Mouse (Mus musculus): Measurements from ENCODE around the gene Mtfr1l. TPM values are rescaled to one million over a fixed set of nuclear protein-coding genes. Genes with fewer than 3 reads are reported as not detected.

Gene Mtfr1l
- polyA plus RNA-seq, 1 experiment from 2014 or later = 137 TPM

- Histone ChIP-seq H3K36me3 (ENCODE audit: insufficient read depth, low read length) (no peaks in the 10 kb centered on the region), H3K27ac (no peak overlapping the region), H3K4me3 (replicated peaks; ENCODE audit: low read depth, low read length) (no peak overlapping the region), H3K4me2 (ENCODE audit: low read length) (no peak overlapping the region), H3K4me1 (replicated peaks; ENCODE audit: insufficient read depth, low read length) (peaks cover 12% of the 10 kb centered on the region; the same call in 1 of the 2 replicates), H3K9me3 (replicated peaks; ENCODE audit: low read length) (no peaks in the 10 kb centered on the region), H3K27me3 (ENCODE audit: insufficient read depth, low read length) (no peaks in the 10 kb centered on the region), H3K9ac (ENCODE audit: low read depth, low read length) (no peak overlapping the region)
- DNase-seq (ENCODE audit: low spot score) = no peak
- no peak for ATAC-seq (replicated peaks; ENCODE audit: low FRiP score, low read depth)
- no peak for TF ChIP-seq CTCF (IDR thresholded peaks at IDR 0.05; ENCODE audit: low read depth)
- WGBS = 65% methylated on average over 5 of the region's 5 CpGs
Observed at GRCm38 (mm10) chr4:134578407-134578806, 43.2 kb upstream of the Mtfr1l start.

GRCm38 (mm10) chr4:134577281-134577680 lies 42.1 kb upstream of the Mtfr1l start:
- no peak for DNase-seq (ENCODE audit: low spot score)
- no peak overlapping the region for H3K27ac ChIP-seq
- WGBS = 82% methylated on average over 2 of the region's 2 CpGs
- H3K9ac ChIP-seq (ENCODE audit: low read depth, low read length) = no peak overlapping the region
- TF ChIP-seq CTCF (IDR thresholded peaks at IDR 0.05; ENCODE audit: low read depth) = no peak
- ATAC-seq (replicated peaks; ENCODE audit: low FRiP score, low read depth) = no peak
- H3K36me3 ChIP-seq (ENCODE audit: insufficient read depth, low read length) = no peaks in the 10 kb centered on the region
- no peaks in the 10 kb centered on the region for H3K27me3 ChIP-seq (ENCODE audit: insufficient read depth, low read length)
- H3K4me2 ChIP-seq (ENCODE audit: low read length) = no peak overlapping the region
- no peak overlapping the region for H3K4me3 ChIP-seq (replicated peaks; ENCODE audit: low read depth, low read length)
- peaks cover 12% of the 10 kb centered on the region; the same call in 1 of the 2 replicates for H3K4me1 ChIP-seq (replicated peaks; ENCODE audit: insufficient read depth, low read length)
- H3K9me3 ChIP-seq (replicated peaks; ENCODE audit: low read length) = no peaks in the 10 kb centered on the region

GRCm38 (mm10) chr4:134575486-134575885 lies 40.3 kb upstream of the Mtfr1l start:
- Histone ChIP-seq H3K9me3 (replicated peaks; ENCODE audit: low read length) (no peaks in the 10 kb centered on the region), H3K27me3 (ENCODE audit: insufficient read depth, low read length) (no peaks in the 10 kb centered on the region), H3K4me3 (replicated peaks; ENCODE audit: low read depth, low read length) (no peak overlapping the region), H3K27ac (no peak overlapping the region), H3K4me1 (replicated peaks; ENCODE audit: insufficient read depth, low read length) (peaks cover 12% of the 10 kb centered on the region; the same call in 1 of the 2 replicates), H3K4me2 (ENCODE audit: low read length) (no peak overlapping the region), H3K36me3 (ENCODE audit: insufficient read depth, low read length) (no peaks in the 10 kb centered on the region), H3K9ac (ENCODE audit: low read depth, low read length) (no peak overlapping the region)
- ATAC-seq (replicated peaks; ENCODE audit: low FRiP score, low read depth) = no peak
- DNase-seq (ENCODE audit: low spot score) = no peak
- 43% methylated on average over 11 of the region's 11 CpGs for WGBS
- TF ChIP-seq CTCF (IDR thresholded peaks at IDR 0.05; ENCODE audit: low read depth) = no peak

- Histone ChIP-seq H3K9me3 (replicated peaks; ENCODE audit: low read length) (no peaks in the 10 kb centered on the region), H3K9ac (ENCODE audit: low read depth, low read length) (no peak overlapping the region), H3K27ac (no peak overlapping the region), H3K36me3 (ENCODE audit: insufficient read depth, low read length) (no peaks in the 10 kb centered on the region), H3K4me2 (ENCODE audit: low read length) (no peak overlapping the region), H3K4me1 (replicated peaks; ENCODE audit: insufficient read depth, low read length) (no peaks in the 10 kb centered on the region), H3K4me3 (replicated peaks; ENCODE audit: low read depth, low read length) (no peak overlapping the region), H3K27me3 (ENCODE audit: insufficient read depth, low read length) (no peaks in the 10 kb centered on the region)
- no peak for TF ChIP-seq CTCF (IDR thresholded peaks at IDR 0.05; ENCODE audit: low read depth)
- WGBS = 65% methylated on average over 24 of the region's 24 CpGs
- DNase-seq (ENCODE audit: low spot score) (no peak), ATAC-seq (replicated peaks; ENCODE audit: low FRiP score, low read depth) (no peak)
Observed at GRCm38 (mm10) chr4:134572449-134573300, 37.5 kb upstream of the Mtfr1l start.

GRCm38 (mm10) chr4:134570704-134571451 lies 35.7 kb upstream of the Mtfr1l start:
- H3K4me3 ChIP-seq (replicated peaks; ENCODE audit: low read depth, low read length) = no peak overlapping the region
- no peak for ATAC-seq (replicated peaks; ENCODE audit: low FRiP score, low read depth)
- H3K4me1 ChIP-seq (replicated peaks; ENCODE audit: insufficient read depth, low read length) = no peaks in the 10 kb centered on the region
- no peak overlapping the region for H3K9ac ChIP-seq (ENCODE audit: low read depth, low read length)
- DNase-seq (ENCODE audit: low spot score) = no peak
- TF ChIP-seq CTCF (IDR thresholded peaks at IDR 0.05; ENCODE audit: low read depth) = no peak
- H3K9me3 ChIP-seq (replicated peaks; ENCODE audit: low read length) = no peaks in the 10 kb centered on the region
- H3K27ac ChIP-seq = no peak overlapping the region
- H3K27me3 ChIP-seq (ENCODE audit: insufficient read depth, low read length) = no peaks in the 10 kb centered on the region
- no peaks in the 10 kb centered on the region for H3K36me3 ChIP-seq (ENCODE audit: insufficient read depth, low read length)
- 66% methylated on average over 14 of the region's 14 CpGs for WGBS
- H3K4me2 ChIP-seq (ENCODE audit: low read length) = no peak overlapping the region

GRCm38 (mm10) chr4:134569831-134570230 lies 34.6 kb upstream of the Mtfr1l start:
- 70% methylated on average over 8 of the region's 8 CpGs for WGBS
- TF ChIP-seq CTCF (IDR thresholded peaks at IDR 0.05; ENCODE audit: low read depth) = no peak
- no peaks in the 10 kb centered on the region for H3K4me1 ChIP-seq (replicated peaks; ENCODE audit: insufficient read depth, low read length)
- no peaks in the 10 kb centered on the region for H3K36me3 ChIP-seq (ENCODE audit: insufficient read depth, low read length)
- no peak for DNase-seq (ENCODE audit: low spot score)
- no peaks in the 10 kb centered on the region for H3K9me3 ChIP-seq (replicated peaks; ENCODE audit: low read length)
- no peak overlapping the region for H3K4me3 ChIP-seq (replicated peaks; ENCODE audit: low read depth, low read length)
- no peak for ATAC-seq (replicated peaks; ENCODE audit: low FRiP score, low read depth)
- no peak overlapping the region for H3K9ac ChIP-seq (ENCODE audit: low read depth, low read length)
- H3K27ac ChIP-seq = no peak overlapping the region
- no peak overlapping the region for H3K4me2 ChIP-seq (ENCODE audit: low read length)
- H3K27me3 ChIP-seq (ENCODE audit: insufficient read depth, low read length) = no peaks in the 10 kb centered on the region

Data from kidney, postnatal 0 days (tissue).